Mouse (Mus musculus) stomach, embryonic 15.5 days (tissue): ENCODE results near the gene Icmt. TPM values are rescaled to one million over a fixed set of nuclear protein-coding genes. Genes with fewer than 3 reads are reported as not detected.

ENCODE experiments used
- ATAC-seq: fragments of 200-750 bp; cut with Nextera tagmentation; 2 replicates; pipeline ENCODE4 v1.8.0; 2017; ENCODE audit warnings: low read depth, moderate number of reproducible peaks, moderate TSS enrichment; ENCODE audit not compliant: insufficient read depth, low FRiP score
- H3K27ac ChIP-seq: fragments of 300-500 bp; sonication (generic); 2 replicates; pipeline ENCODE4 v1.5.1; 2015; ENCODE audit warnings: mild to moderate bottlenecking, inconsistent platforms
- H3K27me3 ChIP-seq: fragments of 300-500 bp; sonication (generic); replicated peaks from 2 replicates; pipeline ENCODE4 v1.6.1; 2015; ENCODE audit warnings: inconsistent platforms
- H3K36me3 ChIP-seq: fragments of 300-500 bp; sonication (generic); 2 replicates; pipeline ENCODE4 v1.6.1; 2015; ENCODE audit warnings: inconsistent platforms
- H3K4me1 ChIP-seq: fragments of 300-500 bp; sonication (generic); 2 replicates; pipeline ENCODE4 v1.6.1; 2015; ENCODE audit warnings: inconsistent platforms
- H3K4me2 ChIP-seq: fragments of 300-500 bp; sonication (generic); 2 replicates; pipeline ENCODE4 v1.6.1; 2015; ENCODE audit warnings: mild to moderate bottlenecking, inconsistent platforms
- H3K4me3 ChIP-seq: fragments of 300-500 bp; sonication (generic); replicated peaks from 2 replicates; pipeline ENCODE4 v1.5.1; 2015; ENCODE audit warnings: inconsistent platforms
- H3K9ac ChIP-seq: fragments of 300-500 bp; sonication (generic); 2 replicates; pipeline ENCODE4 v1.6.1; 2015; ENCODE audit warnings: inconsistent platforms
- H3K9me3 ChIP-seq: fragments of 300-500 bp; sonication (generic); 2 replicates; pipeline ENCODE4 v1.6.1; 2016; ENCODE audit warnings: inconsistent platforms
- WGBS: fragments of 180-500 bp; shearing (Covaris S2); methylation state at CpG from one replicate; pipeline ENCODE4 v1.1.7; 2015; 5-methylcytosine and 5-hydroxymethylcytosine counted together
- polyA plus RNA-seq: library from polyadenylated mRNA; unstranded; fragments of >200 nt; fragmentation: Nextera tagmentation; extraction: Ambion mirVana; gene quantifications from 2 replicates; pipeline ENCODE4 v1.2.1, GENCODE M21; 2015

The Icmt gene
- polyA plus RNA-seq, 1 experiment from 2014 or later, result 19.1 TPM

GRCm38 (mm10) chr4:152266236-152266895, 30.7 kb upstream of the Icmt start:
- H3K27ac ChIP-seq, result no peak overlapping the region
- WGBS, result 58% methylated on average over 10 of the region's 10 CpGs
- no peak for ATAC-seq
- H3K4me3 ChIP-seq, result no peak overlapping the region
- peaks cover 17% of the 10 kb centered on the region for H3K4me1 ChIP-seq
- H3K36me3 ChIP-seq, result no peaks in the 10 kb centered on the region
- no peak overlapping the region for H3K9ac ChIP-seq
- H3K4me2 ChIP-seq, result no peak overlapping the region
- H3K9me3 ChIP-seq, result no peaks in the 10 kb centered on the region
- H3K27me3 ChIP-seq, result no peaks in the 10 kb centered on the region

DNA sequence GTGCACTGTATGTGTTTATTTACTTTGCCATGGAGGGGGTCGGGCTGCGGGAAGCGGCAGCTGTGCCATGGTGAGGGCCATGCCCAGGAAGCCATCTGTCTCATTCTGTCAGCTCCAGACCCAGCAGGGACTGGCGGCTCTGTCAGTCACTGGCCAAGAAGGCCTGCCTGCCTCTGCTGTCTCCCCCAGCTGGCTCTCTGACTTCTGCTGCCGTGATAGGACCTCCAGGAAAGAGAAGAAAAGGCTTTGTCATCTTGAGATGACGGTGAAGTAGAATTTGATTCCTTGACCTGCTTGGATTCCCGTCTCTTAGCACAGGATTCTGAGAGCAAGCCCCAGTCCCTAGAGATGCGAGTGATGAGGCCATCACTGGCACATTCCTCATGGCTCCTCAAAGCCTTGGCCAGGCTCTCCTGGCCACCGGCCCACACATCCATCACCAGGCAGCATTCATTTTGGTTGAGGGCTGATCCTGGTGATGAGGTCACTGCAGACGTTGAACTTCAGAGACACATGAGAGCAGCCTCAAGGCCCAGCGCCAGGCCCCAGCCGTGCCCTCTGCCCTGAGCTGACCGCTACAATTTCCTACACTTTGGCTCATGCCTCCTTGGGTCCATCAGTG, 29.2 kb upstream of the Icmt start:
- WGBS, result 66% methylated on average over 13 of the region's 13 CpGs
- Histone ChIP-seq H3K27me3 (no peaks in the 10 kb centered on the region), H3K36me3 (no peaks in the 10 kb centered on the region), H3K27ac (no peak overlapping the region), H3K4me2 (no peak overlapping the region), H3K9me3 (no peaks in the 10 kb centered on the region), H3K4me1 (peaks cover 29% of the 10 kb centered on the region), H3K4me3 (no peak overlapping the region), H3K9ac (no peak overlapping the region)
- no peak for ATAC-seq

GRCm38 (mm10) chr4:152269967-152270366, 27.1 kb upstream of the Icmt start:
- Histone ChIP-seq H3K9ac (no peak overlapping the region), H3K4me3 (no peak overlapping the region), H3K36me3 (no peaks in the 10 kb centered on the region), H3K27me3 (peaks cover 8% of the 10 kb centered on the region; the same call in 1 of the 2 replicates), H3K4me1 (peaks cover 41% of the 10 kb centered on the region), H3K9me3 (no peaks in the 10 kb centered on the region), H3K27ac (no peak overlapping the region), H3K4me2 (no peak overlapping the region)
- WGBS, result 87% methylated on average over 13 of the region's 13 CpGs
- ATAC-seq, result no peak

DNA sequence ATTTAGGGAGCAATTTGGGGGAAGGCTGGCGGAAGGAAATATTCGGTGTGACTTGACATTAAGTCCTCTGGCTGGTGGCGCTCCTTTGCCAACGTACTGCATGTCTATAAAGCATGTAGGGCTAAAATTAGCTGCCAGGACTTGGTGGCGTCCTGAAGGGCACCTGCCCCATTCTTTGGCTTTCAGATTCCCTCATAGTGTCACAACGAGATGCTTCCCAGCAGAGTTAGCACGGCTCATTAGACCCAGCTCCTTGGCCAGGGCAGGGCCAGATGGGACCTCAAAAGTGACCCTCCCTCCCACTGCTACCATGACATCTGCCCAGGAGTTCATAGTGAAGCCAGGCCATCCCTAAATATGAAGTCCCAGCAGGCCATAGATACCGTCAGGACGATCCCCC, 26.4 kb upstream of the Icmt start:
- no peak overlapping the region for H3K9ac ChIP-seq
- no peak overlapping the region for H3K27ac ChIP-seq
- ATAC-seq, result no peak
- H3K4me1 ChIP-seq, result peaks cover 45% of the 10 kb centered on the region
- peaks cover 13% of the 10 kb centered on the region; the same call in 1 of the 2 replicates for H3K27me3 ChIP-seq
- no peaks in the 10 kb centered on the region for H3K36me3 ChIP-seq
- H3K9me3 ChIP-seq, result no peaks in the 10 kb centered on the region
- H3K4me3 ChIP-seq, result no peak overlapping the region
- WGBS, result 83% methylated on average over 9 of the region's 9 CpGs
- no peak overlapping the region for H3K4me2 ChIP-seq

- no peak for ATAC-seq
- Histone ChIP-seq H3K36me3 (no peaks in the 10 kb centered on the region), H3K4me1 (peaks cover 45% of the 10 kb centered on the region), H3K27me3 (peaks cover 17% of the 10 kb centered on the region; the same call in 1 of the 2 replicates), H3K4me3 (no peak overlapping the region), H3K27ac (peak overlapping the region; percentile 82), H3K9me3 (no peaks in the 10 kb centered on the region), H3K9ac (no peak overlapping the region), H3K4me2 (no peak overlapping the region)
- WGBS, result 92% methylated on average over 11 of the region's 11 CpGs
Measured at GRCm38 (mm10) chr4:152271334-152271733, 25.7 kb upstream of the Icmt start.

GRCm38 (mm10) chr4:152272006-152272405, 25.0 kb upstream of the Icmt start:
- no peak overlapping the region for H3K4me2 ChIP-seq
- H3K36me3 ChIP-seq, result no peaks in the 10 kb centered on the region
- peaks cover 17% of the 10 kb centered on the region; the same call in 1 of the 2 replicates for H3K27me3 ChIP-seq
- 0 out of 2 replicates have a peak, but pooled peaks have one; percentile 0 for ATAC-seq
- H3K27ac ChIP-seq, result peak overlapping the region; percentile 82
- WGBS, result 46% methylated on average over 7 of the region's 7 CpGs
- no peak overlapping the region for H3K9ac ChIP-seq
- H3K9me3 ChIP-seq, result no peaks in the 10 kb centered on the region
- peaks cover 45% of the 10 kb centered on the region for H3K4me1 ChIP-seq
- no peak overlapping the region for H3K4me3 ChIP-seq

- ATAC-seq, result peak; percentile 23; the same call in 1 of the 2 replicates
- H3K27me3 ChIP-seq, result peaks cover 17% of the 10 kb centered on the region; the same call in 1 of the 2 replicates
- H3K4me2 ChIP-seq, result peak overlapping the region; percentile 95; the same call in 1 of the 2 replicates
- H3K27ac ChIP-seq, result peak overlapping the region; percentile 82
- 20% methylated on average over 9 of the region's 9 CpGs for WGBS
- H3K9me3 ChIP-seq, result no peaks in the 10 kb centered on the region
- H3K36me3 ChIP-seq, result no peaks in the 10 kb centered on the region
- no peak overlapping the region for H3K9ac ChIP-seq
- peaks cover 45% of the 10 kb centered on the region for H3K4me1 ChIP-seq
- H3K4me3 ChIP-seq, result no peak overlapping the region
Measured at GRCm38 (mm10) chr4:152272449-152273049, 24.5 kb upstream of the Icmt start.

- no peak overlapping the region for H3K9ac ChIP-seq
Measured at GRCm38 (mm10) chr4:152273191-152273590, 23.8 kb upstream of the Icmt start.

DNA sequence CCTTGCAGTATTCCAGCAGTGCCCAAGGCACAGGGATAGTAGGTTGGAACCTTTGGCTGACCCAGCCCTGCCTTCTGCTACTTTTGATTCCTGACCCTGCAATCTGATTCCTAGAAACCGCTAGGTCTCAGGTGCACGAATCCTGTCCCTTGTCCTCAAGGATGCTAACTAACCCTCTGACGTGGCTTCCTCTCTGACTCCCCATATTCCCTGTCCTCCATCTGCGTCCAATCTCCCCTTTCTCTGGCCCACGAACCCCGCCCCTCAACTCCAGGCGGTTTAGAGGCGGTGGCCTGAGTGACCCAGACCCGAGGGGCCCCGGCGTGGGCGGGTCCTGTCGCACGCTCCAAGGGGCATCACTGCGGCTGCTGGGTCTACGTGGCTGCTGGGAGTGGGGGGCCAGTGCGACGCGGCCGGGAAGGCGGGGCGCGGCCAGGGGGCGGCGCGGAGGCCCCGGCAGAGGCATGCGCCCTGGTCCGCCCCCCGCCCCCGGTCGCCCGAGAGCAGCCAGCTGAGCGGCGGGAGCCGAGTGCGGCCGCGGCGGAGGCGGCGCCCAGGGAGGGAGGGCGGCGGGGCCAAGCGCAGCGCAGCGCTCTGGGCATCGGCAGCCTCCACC, 23.3 kb upstream of the Icmt start, which contains the start of gene Gpr153:
Gene Gpr153, plus strand, starts transcription at position 612 of the 616 bp plus-strand sequence.
- Histone ChIP-seq H3K4me3 (peak within 1 kb of the TSS; percentile 63), H3K36me3 (no peaks in the 10 kb centered on the region), H3K4me1 (peaks cover 45% of the 10 kb centered on the region), H3K27ac (peak within 1 kb of the TSS; percentile 82), H3K9me3 (no peaks in the 10 kb centered on the region), H3K9ac (peak within 1 kb of the TSS; percentile 82), H3K27me3 (peaks cover 17% of the 10 kb centered on the region; the same call in 1 of the 2 replicates), H3K4me2 (peak within 1 kb of the TSS; percentile 95)
- WGBS, result 2% methylated on average over 38 of the region's 48 CpGs
- ATAC-seq, result peak; percentile 72

More at GRCm38 (mm10) chr4:152273191-152273590, 23.8 kb upstream of the Icmt start:
- H3K4me2 ChIP-seq, result peak overlapping the region; percentile 95
- peak overlapping the region; percentile 82 for H3K27ac ChIP-seq
- ATAC-seq, result no peak
- H3K9me3 ChIP-seq, result no peaks in the 10 kb centered on the region
- 34% methylated on average over 3 of the region's 3 CpGs for WGBS
- peaks cover 17% of the 10 kb centered on the region; the same call in 1 of the 2 replicates for H3K27me3 ChIP-seq
- no peaks in the 10 kb centered on the region for H3K36me3 ChIP-seq
- H3K4me3 ChIP-seq, result no peak overlapping the region
- H3K4me1 ChIP-seq, result peaks cover 45% of the 10 kb centered on the region

GRCm38 (mm10) chr4:152274681-152275131, 22.3 kb upstream of the Icmt start:
- no peak for ATAC-seq
- Histone ChIP-seq H3K36me3 (no peaks in the 10 kb centered on the region), H3K4me2 (peak overlapping the region; percentile 95), H3K27ac (peak overlapping the region; percentile 82; the same call in 1 of the 2 replicates), H3K27me3 (peaks cover 18% of the 10 kb centered on the region), H3K4me1 (peaks cover 45% of the 10 kb centered on the region), H3K9ac (peak overlapping the region; percentile 82), H3K9me3 (no peaks in the 10 kb centered on the region), H3K4me3 (peak overlapping the region; percentile 63)
- 5% methylated on average over 20 of the region's 20 CpGs for WGBS

GRCm38 (mm10) chr4:152276389-152277347, 20.4 kb upstream of the Icmt start:
- H3K9me3 ChIP-seq, result no peaks in the 10 kb centered on the region
- no peak overlapping the region for H3K9ac ChIP-seq
- peaks cover 38% of the 10 kb centered on the region for H3K27me3 ChIP-seq
- no peak overlapping the region for H3K4me2 ChIP-seq
- H3K27ac ChIP-seq, result no peak overlapping the region
- 60% methylated on average over 10 of the region's 10 CpGs for WGBS
- H3K36me3 ChIP-seq, result no peaks in the 10 kb centered on the region
- H3K4me3 ChIP-seq, result no peak overlapping the region
- H3K4me1 ChIP-seq, result peaks cover 36% of the 10 kb centered on the region
- ATAC-seq, result no peak
